Mouse (Mus musculus): ENCODE data around the gene Tbc1d22a. TPM values are rescaled to one million over a fixed set of nuclear protein-coding genes. Genes with fewer than 3 reads are reported as not detected.

The Tbc1d22a gene
- polyA plus RNA-seq (2017; shearing (Covaris generic)): 17.6 TPM

DNA sequence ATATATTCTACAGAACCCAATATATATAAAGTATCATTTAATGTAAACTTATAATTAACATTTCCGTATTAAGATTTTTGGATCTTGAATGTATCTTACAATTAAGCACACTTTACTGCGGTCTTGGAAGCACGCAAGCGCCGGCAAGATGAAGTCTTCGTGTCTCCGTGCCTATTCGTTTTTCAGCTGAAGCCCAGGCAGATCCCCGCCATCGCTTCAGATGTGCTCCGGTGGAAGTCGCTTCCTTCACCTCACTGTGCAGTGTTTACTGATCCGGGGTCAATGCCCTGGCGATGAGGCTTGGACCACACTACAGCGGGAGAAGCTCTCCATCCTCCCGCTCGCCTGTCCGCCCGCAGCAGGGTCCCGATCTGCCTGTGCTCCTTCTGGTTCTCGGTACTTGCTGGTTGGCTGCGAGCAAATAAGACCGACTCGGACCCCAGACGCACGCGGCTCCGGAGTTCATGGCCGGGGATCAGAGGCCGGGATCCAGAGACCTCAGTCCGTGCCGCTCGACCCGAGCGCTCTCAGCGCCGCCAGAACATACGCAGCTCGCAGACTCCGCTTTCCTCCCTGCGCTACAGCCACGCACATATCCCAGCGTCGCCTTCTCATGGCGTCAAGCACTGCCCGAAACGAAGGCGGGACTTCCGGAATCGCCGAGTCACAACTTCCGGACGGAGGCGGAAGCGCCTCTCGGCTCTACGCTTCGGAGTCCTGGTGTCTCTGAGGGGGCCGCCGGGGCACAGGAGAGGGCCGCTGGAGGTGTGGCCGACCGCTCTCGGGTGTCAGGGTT, at the start of gene Tbc1d22a:
Tbc1d22a (plus strand) TSS at position 707 of the 796 bp plus-strand sequence.

GRCm38 (mm10) chr15:86185689-86186569, 28.3 kb upstream of the Tbc1d22a start, which contains the start of gene Cerk:
Gene Cerk, minus strand, starts transcription at chr15:86186141.

Other genes with a start within 250 kb of the Tbc1d22a start
- 9.6 TPM for gene Celsr1, start 180.7 kb upstream of the Tbc1d22a start, polyA plus RNA-seq (2017; shearing (Covaris generic))
- 139 TPM for gene Gramd4, start 156.8 kb upstream of the Tbc1d22a start, polyA plus RNA-seq (2017; shearing (Covaris generic))
- 1.4 TPM for gene Cerk, start 28.3 kb upstream of the Tbc1d22a start, polyA plus RNA-seq (2017; shearing (Covaris generic))

Data from effector memory CD4-positive, alpha-beta T cell, adult 7 months (primary cell).